Mouse (Mus musculus) 416B (cell line): Measurements from ENCODE around the gene Actr2.
"Not testable (repeated sequence)": the region's sequence is repeated elsewhere in the genome, so short reads cannot be mapped to it uniquely, and the experiment has no call there.

ENCODE experiments used
- DNase-seq: peaks from one replicate; pipeline ENCODE4 v3.0.0; 2011; ENCODE audit warnings: low read depth

Actr2 gene

GRCm38 (mm10) chr11:20112741-20113480 is at the start of gene Actr2:
Gene Actr2, minus strand, starts transcription at chr11:20112913.
- DNase-seq = peak; percentile 97

GRCm38 (mm10) chr11:20158879-20159278 is 46.2 kb upstream of the Actr2 start:
- DNase-seq = no peak

- DNase-seq = not testable (repeated sequence)
Observed at GRCm38 (mm10) chr11:20153542-20153941, 40.8 kb upstream of the Actr2 start.

- no peak for DNase-seq
Observed at GRCm38 (mm10) chr11:20152107-20152901, 39.6 kb upstream of the Actr2 start.

GRCm38 (mm10) chr11:20151290-20151689 is 38.6 kb upstream of the Actr2 start:
- DNase-seq = peak; percentile 9

GRCm38 (mm10) chr11:20149936-20150335 is 37.2 kb upstream of the Actr2 start:
- DNase-seq = no peak

- no peak for DNase-seq
Observed at GRCm38 (mm10) chr11:20145383-20145782, 32.7 kb upstream of the Actr2 start.

- DNase-seq = no peak
Observed at GRCm38 (mm10) chr11:20144536-20145263, 32.0 kb upstream of the Actr2 start.

- peak; percentile 40 for DNase-seq
Observed at GRCm38 (mm10) chr11:20143687-20144086, 31.0 kb upstream of the Actr2 start.

GRCm38 (mm10) chr11:20142516-20142915 is 29.8 kb upstream of the Actr2 start:
- DNase-seq = no peak

GRCm38 (mm10) chr11:20140286-20140685 is 27.6 kb upstream of the Actr2 start:
- DNase-seq = no peak

- DNase-seq = no peak
Observed at GRCm38 (mm10) chr11:20139711-20140110, 27.0 kb upstream of the Actr2 start.

- DNase-seq = no peak
Observed at GRCm38 (mm10) chr11:20138498-20139208, 25.9 kb upstream of the Actr2 start.

- DNase-seq = no peak
Observed at GRCm38 (mm10) chr11:20137872-20138271, 25.2 kb upstream of the Actr2 start.

- DNase-seq = no peak
Observed at GRCm38 (mm10) chr11:20136314-20136713, 23.6 kb upstream of the Actr2 start.

GRCm38 (mm10) chr11:20134869-20135268 is 22.2 kb upstream of the Actr2 start:
- DNase-seq = not testable (repeated sequence)

- DNase-seq = no peak
Observed at GRCm38 (mm10) chr11:20133721-20134120, 21.0 kb upstream of the Actr2 start.

- DNase-seq = peak; percentile 92
Observed at GRCm38 (mm10) chr11:20132955-20133562, 20.3 kb upstream of the Actr2 start.

- DNase-seq = no peak
Observed at GRCm38 (mm10) chr11:20126673-20127516, 14.2 kb upstream of the Actr2 start.

GRCm38 (mm10) chr11:20125423-20125822 is 12.7 kb upstream of the Actr2 start:
- peak; percentile 30 for DNase-seq

- peak; percentile 55 for DNase-seq
Observed at GRCm38 (mm10) chr11:20116701-20117100, 4.0 kb upstream of the Actr2 start.
